Mouse (Mus musculus) testis, postnatal 14 days (tissue): Measurements from ENCODE around the gene Hpse2.

Experiments
- DNase-seq: peaks from one replicate; pipeline ENCODE4 v3.0.0; 2021; ENCODE audit warnings: low spot score

The Hpse2 gene

DNA sequence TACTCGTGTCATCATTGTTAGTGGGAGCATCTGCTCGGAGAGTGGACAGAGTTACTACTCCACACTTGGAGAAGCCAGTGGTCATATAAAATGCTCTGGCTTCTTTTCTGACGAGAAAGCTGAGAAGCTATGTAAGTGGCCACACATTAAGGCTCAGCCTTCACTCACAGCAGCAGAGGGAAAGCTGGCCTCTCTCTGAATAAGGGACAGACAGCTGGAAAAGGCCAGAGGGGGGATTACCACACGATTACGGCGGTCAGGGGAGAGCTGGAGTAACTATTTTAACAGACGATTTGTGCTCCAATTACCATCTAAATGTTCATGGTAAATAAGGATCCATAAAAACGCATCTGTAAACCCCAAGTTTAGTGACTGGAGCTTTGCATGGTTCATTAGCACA lies 232.1 kb downstream of the Hpse2 start:
- DNase-seq = peak; percentile 16

- DNase-seq = no peak
Observed at GRCm38 (mm10) chr19:43155582-43155981, 232.6 kb downstream of the Hpse2 start.

GRCm38 (mm10) chr19:43147901-43148300 lies 240.3 kb downstream of the Hpse2 start:
- DNase-seq = no peak

DNA sequence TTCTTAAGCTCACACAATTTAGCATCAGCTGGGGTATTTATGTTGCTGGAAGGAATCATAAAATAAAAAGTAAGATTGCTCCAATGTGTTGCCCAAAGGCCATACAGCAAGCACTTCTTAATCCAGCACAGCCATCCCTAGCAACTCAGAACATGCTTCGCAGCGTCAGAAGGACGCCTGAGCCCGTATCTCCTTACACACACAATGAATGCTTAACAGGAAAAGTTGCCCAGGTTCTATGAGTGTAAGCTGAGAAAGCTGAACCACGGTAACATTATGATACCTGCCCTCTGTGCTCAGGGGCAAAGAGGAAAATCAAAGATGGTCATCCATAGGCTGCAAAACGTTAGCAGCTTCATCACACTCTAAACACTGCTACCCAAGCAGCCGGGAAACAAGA lies 241.3 kb downstream of the Hpse2 start:
- no peak for DNase-seq

DNA sequence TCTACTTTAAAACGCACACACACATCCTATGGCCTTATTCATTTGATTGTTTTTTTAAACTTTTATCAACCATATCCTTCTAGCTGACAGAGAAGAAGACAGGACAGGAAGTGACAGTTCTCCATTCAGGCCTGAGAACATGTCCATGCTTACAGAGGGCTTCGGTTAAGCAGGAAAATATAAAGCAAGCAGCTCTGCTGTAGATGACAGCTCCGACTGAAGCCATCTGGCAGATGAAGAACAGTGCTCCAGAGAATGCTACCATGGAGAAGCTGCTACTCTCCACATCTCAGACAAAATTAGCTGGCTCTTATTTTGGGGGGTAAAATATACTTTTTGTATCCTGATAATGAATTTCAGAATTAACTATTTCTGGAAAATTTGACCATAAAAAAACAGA lies 246.5 kb downstream of the Hpse2 start:
- no peak for DNase-seq

- DNase-seq = no peak
Observed at GRCm38 (mm10) chr19:43109796-43110195, 278.4 kb downstream of the Hpse2 start.

DNA sequence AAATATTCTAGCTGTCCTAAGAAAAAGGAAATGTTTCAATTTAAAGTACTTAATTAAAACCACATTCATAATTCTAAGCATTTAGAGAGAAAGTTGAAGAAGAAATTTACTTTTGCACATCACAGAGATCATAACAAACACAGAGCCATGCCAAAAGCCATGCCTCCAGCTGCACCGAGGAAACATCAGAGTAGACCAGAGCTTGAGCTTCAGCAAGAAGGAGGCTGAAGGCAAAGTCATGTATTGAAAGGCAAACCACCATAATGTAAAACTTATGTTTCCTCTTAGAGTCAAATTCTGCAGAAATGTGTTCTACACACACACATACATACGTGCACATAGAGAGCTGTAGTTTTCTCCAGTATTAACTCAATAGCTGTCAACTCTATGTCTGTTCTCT lies 291.2 kb downstream of the Hpse2 start:
- DNase-seq = no peak

- DNase-seq = no peak
Observed at GRCm38 (mm10) chr19:43087216-43087615, 300.9 kb downstream of the Hpse2 start.

DNA sequence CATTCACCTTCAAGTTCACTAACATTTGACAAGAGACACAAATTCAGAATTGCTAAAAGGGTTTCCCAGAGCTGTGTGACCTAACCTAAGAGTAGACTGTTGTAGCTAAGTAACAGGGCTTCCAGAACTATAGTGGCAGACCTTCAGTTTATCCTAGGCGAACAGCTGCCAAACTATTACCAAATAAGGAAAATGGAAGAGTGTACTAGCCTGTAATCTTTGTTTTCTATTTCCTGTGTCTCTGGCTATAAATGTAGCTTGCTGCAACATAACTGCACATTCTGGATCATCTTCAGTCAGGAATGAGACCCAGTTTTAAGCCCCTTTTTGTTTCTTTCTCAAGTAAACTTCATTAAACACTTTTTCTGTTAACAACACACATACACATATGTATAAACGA lies 324.0 kb downstream of the Hpse2 start:
- no peak for DNase-seq

- no peak for DNase-seq
Observed at GRCm38 (mm10) chr19:43044506-43044905, 343.6 kb downstream of the Hpse2 start.

DNA sequence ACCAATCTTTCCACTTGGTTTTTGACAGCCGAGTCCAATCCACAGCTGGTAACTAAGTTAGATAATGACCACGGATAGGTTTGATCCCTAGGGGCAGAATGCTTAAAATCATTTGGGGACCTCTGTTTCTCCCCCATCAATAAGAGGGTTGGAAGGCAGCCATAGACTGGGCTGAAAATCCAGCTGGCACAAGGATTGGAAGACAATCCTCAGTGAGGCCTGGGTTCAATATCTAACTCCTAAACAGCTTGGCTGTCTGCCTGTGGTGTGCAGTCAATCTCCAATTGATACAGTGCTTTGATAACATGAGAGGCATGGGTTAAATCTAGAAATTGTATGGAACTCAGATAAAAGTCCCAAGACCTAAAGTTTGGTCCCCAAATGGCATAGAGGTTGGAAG lies 345.4 kb downstream of the Hpse2 start:
- DNase-seq = no peak

- no peak for DNase-seq
Observed at GRCm38 (mm10) chr19:43042211-43042610, 345.9 kb downstream of the Hpse2 start.

GRCm38 (mm10) chr19:43036381-43036780 lies 351.8 kb downstream of the Hpse2 start:
- DNase-seq = no peak

DNA sequence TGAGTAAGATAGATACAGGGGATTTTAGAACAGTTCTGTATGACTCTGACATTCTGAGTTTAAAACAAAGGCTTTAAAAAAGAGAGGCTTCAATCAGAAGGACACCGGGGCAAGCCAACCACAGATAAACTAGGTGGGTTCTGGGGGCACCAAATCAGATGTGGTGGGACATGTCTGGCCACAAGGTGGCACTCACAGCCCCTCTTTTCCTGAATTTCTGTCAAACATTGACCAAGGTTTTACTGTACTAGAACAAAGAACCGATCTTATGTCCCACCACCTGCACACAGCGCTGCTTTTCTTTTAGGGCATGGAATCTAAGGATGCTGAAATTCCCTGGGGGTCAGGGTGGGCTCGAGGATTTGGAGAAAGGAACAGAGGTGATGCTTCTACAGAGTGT lies 360.9 kb downstream of the Hpse2 start:
- DNase-seq = no peak

DNA sequence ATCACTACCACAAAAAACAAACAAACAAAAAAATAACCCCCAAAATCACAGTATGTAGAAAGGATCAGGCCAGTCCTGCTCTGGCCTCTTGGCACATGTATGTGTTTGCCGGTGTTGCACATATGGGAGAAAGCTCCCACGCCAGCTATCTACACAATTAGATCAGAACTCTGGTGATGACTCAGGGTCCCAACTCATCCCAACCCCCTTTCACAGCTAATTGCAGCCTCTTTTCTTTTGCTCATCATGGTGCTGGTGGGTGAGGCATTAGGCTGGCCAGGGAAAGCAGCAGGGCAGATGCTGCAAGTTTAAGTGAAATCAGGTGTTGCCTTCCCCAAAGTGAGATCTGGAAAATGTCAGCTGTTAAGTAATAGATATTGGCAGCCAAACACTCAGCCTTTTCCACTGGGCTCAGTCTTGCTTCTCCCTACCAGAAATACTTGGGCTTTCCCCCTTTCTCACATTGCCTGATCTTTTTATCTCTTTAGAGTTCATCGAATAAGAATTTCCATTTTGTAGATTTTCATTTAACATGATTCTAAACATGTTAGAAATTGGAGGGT lies 365.5 kb downstream of the Hpse2 start:
- no peak for DNase-seq

GRCm38 (mm10) chr19:43018792-43019191 lies 369.4 kb downstream of the Hpse2 start:
- DNase-seq = no peak

DNA sequence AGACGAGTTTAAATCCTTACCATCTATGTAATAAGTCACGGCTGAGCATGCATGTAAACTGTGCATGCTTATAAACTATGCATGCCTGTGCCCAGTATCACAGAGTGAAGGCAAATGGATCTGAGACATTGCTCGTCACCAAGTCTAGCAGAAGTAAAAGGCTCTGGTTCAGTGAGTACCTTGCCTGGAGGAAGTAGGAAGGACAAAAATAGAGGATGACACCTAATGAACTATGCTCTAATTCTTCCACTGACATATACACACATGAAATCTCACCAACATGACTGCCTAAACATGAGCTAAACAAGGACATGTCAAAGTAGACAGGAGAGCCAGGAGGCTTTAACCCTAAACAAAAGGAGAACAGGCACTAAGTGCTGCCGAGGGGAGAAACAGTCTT lies 391.7 kb downstream of the Hpse2 start:
- no peak for DNase-seq

DNA sequence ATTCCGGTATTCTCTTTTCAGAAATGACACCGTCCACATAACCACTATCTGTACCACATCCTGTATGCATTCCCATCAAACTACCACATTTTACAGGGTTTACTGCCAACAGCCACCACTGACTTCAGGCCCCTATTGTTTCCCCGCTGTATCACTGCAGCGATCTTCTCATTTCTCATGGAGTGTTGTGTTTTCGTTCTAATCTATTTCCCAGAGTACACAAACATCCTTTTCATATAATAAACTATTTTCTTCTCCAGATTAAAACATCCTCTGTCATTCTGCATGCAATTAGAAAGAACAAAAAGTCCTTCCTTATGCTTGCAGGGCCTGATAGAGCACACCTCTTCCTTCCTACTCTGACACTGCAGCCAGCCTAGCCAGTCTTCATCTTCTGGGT lies 399.3 kb downstream of the Hpse2 start:
- DNase-seq = no peak

- no peak for DNase-seq
Observed at GRCm38 (mm10) chr19:42986315-42986701, 401.8 kb downstream of the Hpse2 start.

GRCm38 (mm10) chr19:42985372-42986314 lies 402.5 kb downstream of the Hpse2 start:
- DNase-seq = no peak

DNA sequence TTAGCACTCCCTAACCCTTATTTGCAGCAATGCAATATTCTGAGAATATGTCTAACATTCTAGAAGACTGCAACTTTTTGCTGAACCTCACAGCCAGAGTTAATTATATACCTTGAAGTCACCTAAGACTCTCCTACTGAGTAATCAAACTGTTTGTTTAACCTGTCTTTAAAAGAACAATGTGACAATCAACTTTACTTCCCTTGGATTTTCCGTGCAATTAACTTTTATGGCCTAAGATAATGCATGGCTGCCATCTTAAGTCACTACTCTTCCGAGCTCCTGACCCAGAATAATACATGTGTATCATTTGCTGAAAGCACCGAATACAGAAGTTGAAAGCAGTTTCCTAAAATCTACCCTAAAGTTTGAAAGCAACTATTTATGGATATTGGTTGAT lies 407.6 kb downstream of the Hpse2 start:
- DNase-seq = no peak

GRCm38 (mm10) chr19:42977938-42978337 lies 410.2 kb downstream of the Hpse2 start:
- no peak for DNase-seq

- no peak for DNase-seq
Observed at GRCm38 (mm10) chr19:42973740-42974139, 414.4 kb downstream of the Hpse2 start.

DNA sequence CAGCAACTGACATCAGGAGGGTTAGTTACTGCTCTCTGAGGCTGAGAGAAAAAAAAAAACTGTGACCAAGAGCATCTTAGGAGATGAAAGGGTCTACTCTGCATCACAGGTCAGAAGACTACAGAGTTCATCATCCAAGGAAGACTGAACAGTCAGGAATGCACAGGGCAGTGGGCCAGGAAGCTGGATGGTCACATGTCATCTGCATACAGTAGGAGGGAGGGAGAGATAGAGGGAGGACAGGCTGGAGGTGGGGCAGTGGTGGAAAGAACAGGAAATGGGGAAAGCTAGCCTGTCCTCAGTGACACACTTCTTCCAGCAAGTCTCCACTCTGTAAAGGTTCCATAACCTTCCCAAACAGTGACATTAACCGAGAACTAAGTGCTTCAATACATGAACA lies 423.0 kb downstream of the Hpse2 start:
- DNase-seq = no peak
